Mouse (Mus musculus) liver, embryonic 16.5 days (tissue): ENCODE results near the gene Rnaset2a. TPM values are rescaled to one million over a fixed set of nuclear protein-coding genes. Genes with fewer than 3 reads are reported as not detected.
A peak's percentile ranks its signal among the peaks of the same experiment; 100 is the strongest.
"Not testable (repeated sequence)": the region's sequence is repeated elsewhere in the genome, so short reads cannot be mapped to it uniquely, and the experiment has no call there.

Source experiments
- ATAC-seq: fragments of 200-750 bp; cut with Nextera tagmentation; 2 replicates; pipeline ENCODE4 v1.8.0; 2017; ENCODE audit warnings: low read depth, mild to moderate bottlenecking, moderate number of reproducible peaks, moderate library complexity
- H3K27ac ChIP-seq: fragments of 300-500 bp; sonication (generic); 2 replicates; pipeline ENCODE4 v1.5.1; 2014; ENCODE audit warnings: mild to moderate bottlenecking, low read length
- H3K27me3 ChIP-seq: fragments of 300-500 bp; sonication (generic); 2 replicates; pipeline ENCODE4 v1.6.1; 2014; ENCODE audit warnings: low read depth, low read length, mixed read lengths; ENCODE audit not compliant: control insufficient read depth, insufficient read depth
- H3K36me3 ChIP-seq: fragments of 300-500 bp; sonication (generic); 2 replicates; pipeline ENCODE4 v1.6.1; 2014; ENCODE audit warnings: mild to moderate bottlenecking; ENCODE audit not compliant: control insufficient read depth, insufficient read depth
- H3K4me1 ChIP-seq: fragments of 300-500 bp; sonication (generic); 2 replicates; pipeline ENCODE4 v1.6.1; 2014; ENCODE audit warnings: low read depth, low read length, mixed read lengths; ENCODE audit not compliant: control insufficient read depth
- H3K4me2 ChIP-seq: fragments of 300-500 bp; sonication (generic); 2 replicates; pipeline ENCODE4 v1.6.1; 2014; ENCODE audit warnings: low read depth, low read length, mixed read lengths
- H3K4me3 ChIP-seq: fragments of 300-500 bp; sonication (generic); 2 replicates; pipeline ENCODE4 v1.5.1; 2014; ENCODE audit warnings: low read depth, mild to moderate bottlenecking, low read length
- H3K9ac ChIP-seq: fragments of 300-500 bp; sonication (generic); 2 replicates; pipeline ENCODE4 v1.6.1; 2014; ENCODE audit warnings: low read depth, low read length
- H3K9me3 ChIP-seq: fragments of 300-500 bp; sonication (generic); replicated peaks from 2 replicates; pipeline ENCODE4 v1.6.1; 2016; ENCODE audit warnings: low read length; ENCODE audit not compliant: control insufficient read depth
- WGBS: fragments of 180-500 bp; shearing (Covaris S2); extraction: QIAGEN DNeasy Blood & Tissue Kit; methylation state at CpG from one replicate; pipeline ENCODE4 v1.1.7; 2014; ENCODE audit not compliant: insufficient replicate concordance; 5-methylcytosine and 5-hydroxymethylcytosine counted together
- polyA plus RNA-seq: library from polyadenylated mRNA; unstranded; fragments of >200 nt; fragmentation: Nextera tagmentation; extraction: Ambion mirVana; gene quantifications from 2 replicates; pipeline ENCODE4 v1.2.1, GENCODE M21; 2015

Gene Rnaset2a
- polyA plus RNA-seq = 17.2 and 19.6 TPM in 2 replicates

GRCm38 (mm10) chr17:8147439-8148316 is at the start of gene Rnaset2a, which contains the start of gene Gm49673:
Rnaset2a (minus strand) TSS chr17:8148097.
Gm49673 (minus strand) TSS chr17:8147788.
- not testable (repeated sequence) for H3K9me3 ChIP-seq, H3K27me3 ChIP-seq, H3K27ac ChIP-seq, H3K4me1 ChIP-seq, H3K36me3 ChIP-seq
- peak within 1 kb of the TSS; percentile 66 for H3K4me3 ChIP-seq
- H3K9ac ChIP-seq = peak within 1 kb of the TSS; percentile 63
- 0% methylated on average over 51 of the region's 67 CpGs for WGBS
- peak; percentile 97 for ATAC-seq
- peak within 1 kb of the TSS; percentile 68 for H3K4me2 ChIP-seq

DNA sequence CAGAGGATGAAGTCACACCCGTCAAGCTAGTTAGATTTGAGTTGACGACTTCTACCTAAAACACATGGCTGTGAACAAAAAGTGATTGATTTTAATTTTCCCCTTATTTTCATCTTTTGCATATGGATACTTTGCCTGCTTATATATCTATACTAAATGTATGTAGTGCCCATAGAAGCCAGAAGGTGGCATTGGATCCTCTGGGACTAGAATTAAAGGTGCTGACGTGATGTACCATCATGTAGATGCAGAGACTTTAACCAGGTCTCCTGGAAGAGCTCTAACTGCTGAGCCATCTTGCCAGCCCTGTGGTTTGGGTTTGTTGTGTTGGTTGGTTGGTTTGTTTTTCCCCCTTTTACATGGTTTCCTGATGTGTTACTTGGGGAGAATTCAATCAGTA is 49.8 kb upstream of the Rnaset2a start:
- Histone ChIP-seq H3K27me3 (no peaks in the 10 kb centered on the region), H3K4me2 (no peak overlapping the region), H3K27ac (no peak overlapping the region), H3K4me1 (no peaks in the 10 kb centered on the region), H3K36me3 (peaks cover 9% of the 10 kb centered on the region), H3K9me3 (no peaks in the 10 kb centered on the region), H3K4me3 (no peak overlapping the region), H3K9ac (no peak overlapping the region)
- no peak for ATAC-seq
- 61% methylated on average over 3 of the region's 3 CpGs for WGBS

- no peaks in the 10 kb centered on the region for H3K27me3 ChIP-seq
- no peaks in the 10 kb centered on the region for H3K4me1 ChIP-seq
- 61% methylated on average over 8 of the region's 8 CpGs for WGBS
- no peak overlapping the region for H3K4me3 ChIP-seq
- no peak overlapping the region for H3K4me2 ChIP-seq
- no peak for ATAC-seq
- H3K9ac ChIP-seq = no peak overlapping the region
- no peaks in the 10 kb centered on the region for H3K9me3 ChIP-seq
- peaks cover 11% of the 10 kb centered on the region for H3K36me3 ChIP-seq
- no peak overlapping the region for H3K27ac ChIP-seq
These were observed 47.9 kb upstream of the Rnaset2a start for GRCm38 (mm10) chr17:8195685-8196376.

- H3K9me3 ChIP-seq = no peaks in the 10 kb centered on the region
- H3K4me2 ChIP-seq = no peak overlapping the region
- H3K27ac ChIP-seq = no peak overlapping the region
- no peak for ATAC-seq
- no peak overlapping the region for H3K9ac ChIP-seq
- H3K36me3 ChIP-seq = peaks cover 11% of the 10 kb centered on the region
- 82% methylated on average over 8 of the region's 8 CpGs for WGBS
- H3K27me3 ChIP-seq = no peaks in the 10 kb centered on the region
- no peaks in the 10 kb centered on the region for H3K4me1 ChIP-seq
- H3K4me3 ChIP-seq = no peak overlapping the region
These were observed 45.8 kb upstream of the Rnaset2a start for GRCm38 (mm10) chr17:8193678-8194077.

DNA sequence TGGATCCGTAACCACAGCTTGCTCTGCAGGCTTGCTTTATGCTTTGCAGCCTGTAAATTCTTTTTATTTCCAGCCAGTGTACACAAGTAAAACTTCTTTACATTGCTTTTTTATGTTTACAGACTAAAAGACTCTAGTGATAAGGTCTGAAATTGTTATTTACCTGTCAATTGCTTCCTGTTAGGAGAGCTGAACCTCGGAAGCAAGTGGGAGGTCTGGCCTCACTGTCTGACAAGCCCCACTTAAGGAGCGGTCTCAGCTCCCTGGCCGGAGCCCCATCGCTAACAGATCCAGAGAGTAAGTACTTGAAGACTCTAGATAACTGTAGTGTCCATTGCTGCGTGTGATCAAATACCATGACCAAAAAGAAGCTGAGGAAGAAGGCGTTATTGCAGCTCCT is 36.3 kb upstream of the Rnaset2a start:
- no peak for ATAC-seq
- no peaks in the 10 kb centered on the region for H3K9me3 ChIP-seq
- no peak overlapping the region for H3K4me3 ChIP-seq
- no peak overlapping the region for H3K9ac ChIP-seq
- H3K27me3 ChIP-seq = no peaks in the 10 kb centered on the region
- H3K27ac ChIP-seq = no peak overlapping the region
- WGBS = 74% methylated on average over 7 of the region's 7 CpGs
- H3K4me1 ChIP-seq = no peaks in the 10 kb centered on the region
- H3K36me3 ChIP-seq = peaks cover 32% of the 10 kb centered on the region
- no peak overlapping the region for H3K4me2 ChIP-seq

GRCm38 (mm10) chr17:8183815-8184214 is 35.9 kb upstream of the Rnaset2a start:
- H3K4me1 ChIP-seq = no peaks in the 10 kb centered on the region
- no peaks in the 10 kb centered on the region for H3K9me3 ChIP-seq
- H3K9ac ChIP-seq = no peak overlapping the region
- H3K4me2 ChIP-seq = no peak overlapping the region
- no peak for ATAC-seq
- WGBS = 79% methylated on average over 5 of the region's 5 CpGs
- H3K36me3 ChIP-seq = peaks cover 32% of the 10 kb centered on the region
- no peaks in the 10 kb centered on the region for H3K27me3 ChIP-seq
- no peak overlapping the region for H3K4me3 ChIP-seq
- no peak overlapping the region for H3K27ac ChIP-seq

DNA sequence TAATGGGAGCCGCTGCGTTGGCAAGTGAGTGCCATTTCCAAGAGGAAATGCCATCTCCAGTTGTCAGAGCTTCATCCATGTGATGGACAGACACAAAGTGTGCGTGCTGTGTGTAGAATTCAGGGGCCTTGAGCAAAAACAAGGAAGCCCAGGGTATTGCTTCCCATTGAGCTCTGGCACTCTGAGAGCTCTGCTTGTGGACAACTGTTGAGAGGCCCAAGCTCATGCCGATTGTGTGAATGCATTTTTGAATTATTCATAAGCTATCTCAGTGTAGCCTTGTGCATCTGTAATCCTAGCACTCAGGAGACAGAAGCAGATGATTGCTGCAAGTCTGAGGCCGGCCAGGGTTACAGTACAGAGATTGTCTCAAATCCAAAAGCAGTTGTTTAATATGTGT is 29.2 kb upstream of the Rnaset2a start:
- no peak for ATAC-seq
- no peak overlapping the region for H3K4me3 ChIP-seq
- H3K4me1 ChIP-seq = no peaks in the 10 kb centered on the region
- H3K9ac ChIP-seq = no peak overlapping the region
- no peaks in the 10 kb centered on the region for H3K27me3 ChIP-seq
- no peak overlapping the region for H3K27ac ChIP-seq
- H3K9me3 ChIP-seq = no peaks in the 10 kb centered on the region
- WGBS = 74% methylated on average over 5 of the region's 5 CpGs
- no peak overlapping the region for H3K4me2 ChIP-seq
- H3K36me3 ChIP-seq = peaks cover 31% of the 10 kb centered on the region

DNA sequence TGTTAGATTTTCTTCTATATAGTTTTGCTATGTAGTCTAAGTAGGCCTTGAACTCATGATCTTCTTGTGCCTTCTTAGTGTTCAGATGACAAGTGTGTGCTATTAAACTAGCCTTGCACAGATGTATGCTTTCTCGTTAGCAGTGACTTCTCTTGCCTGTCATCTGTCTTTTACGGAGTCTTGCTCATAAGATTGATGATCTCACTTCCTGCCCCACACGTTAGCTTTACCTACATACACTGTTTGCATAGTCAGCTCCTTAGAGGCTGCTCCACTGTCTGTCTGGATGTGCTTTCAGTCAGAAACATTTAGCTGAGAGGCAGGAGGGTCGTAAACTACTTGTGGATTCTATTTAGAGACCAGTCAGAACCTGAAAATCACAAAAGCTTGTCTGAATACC is 23.2 kb upstream of the Rnaset2a start:
- H3K4me3 ChIP-seq = no peak overlapping the region
- H3K27me3 ChIP-seq = no peaks in the 10 kb centered on the region
- H3K27ac ChIP-seq = no peak overlapping the region
- 64% methylated on average over 4 of the region's 4 CpGs for WGBS
- no peak for ATAC-seq
- H3K9me3 ChIP-seq = no peaks in the 10 kb centered on the region
- H3K4me2 ChIP-seq = no peak overlapping the region
- no peaks in the 10 kb centered on the region for H3K4me1 ChIP-seq
- H3K36me3 ChIP-seq = peaks cover 38% of the 10 kb centered on the region
- H3K9ac ChIP-seq = no peak overlapping the region

GRCm38 (mm10) chr17:8170331-8170730 is 22.4 kb upstream of the Rnaset2a start:
- Histone ChIP-seq H3K4me2 (no peak overlapping the region), H3K4me1 (no peaks in the 10 kb centered on the region), H3K27me3 (no peaks in the 10 kb centered on the region), H3K9ac (no peak overlapping the region), H3K27ac (no peak overlapping the region), H3K9me3 (no peaks in the 10 kb centered on the region), H3K4me3 (no peak overlapping the region), H3K36me3 (peaks cover 33% of the 10 kb centered on the region)
- WGBS = 64% methylated on average over 7 of the region's 7 CpGs
- no peak for ATAC-seq
